Mouse (Mus musculus) right cerebral cortex, postnatal 4 days (tissue): Measurements from ENCODE around the gene Gm20388.

Experiments used
- DNase-seq: peaks from one replicate; pipeline ENCODE4 v3.0.0-alpha.2; 2022

The Gm20388 gene

DNA sequence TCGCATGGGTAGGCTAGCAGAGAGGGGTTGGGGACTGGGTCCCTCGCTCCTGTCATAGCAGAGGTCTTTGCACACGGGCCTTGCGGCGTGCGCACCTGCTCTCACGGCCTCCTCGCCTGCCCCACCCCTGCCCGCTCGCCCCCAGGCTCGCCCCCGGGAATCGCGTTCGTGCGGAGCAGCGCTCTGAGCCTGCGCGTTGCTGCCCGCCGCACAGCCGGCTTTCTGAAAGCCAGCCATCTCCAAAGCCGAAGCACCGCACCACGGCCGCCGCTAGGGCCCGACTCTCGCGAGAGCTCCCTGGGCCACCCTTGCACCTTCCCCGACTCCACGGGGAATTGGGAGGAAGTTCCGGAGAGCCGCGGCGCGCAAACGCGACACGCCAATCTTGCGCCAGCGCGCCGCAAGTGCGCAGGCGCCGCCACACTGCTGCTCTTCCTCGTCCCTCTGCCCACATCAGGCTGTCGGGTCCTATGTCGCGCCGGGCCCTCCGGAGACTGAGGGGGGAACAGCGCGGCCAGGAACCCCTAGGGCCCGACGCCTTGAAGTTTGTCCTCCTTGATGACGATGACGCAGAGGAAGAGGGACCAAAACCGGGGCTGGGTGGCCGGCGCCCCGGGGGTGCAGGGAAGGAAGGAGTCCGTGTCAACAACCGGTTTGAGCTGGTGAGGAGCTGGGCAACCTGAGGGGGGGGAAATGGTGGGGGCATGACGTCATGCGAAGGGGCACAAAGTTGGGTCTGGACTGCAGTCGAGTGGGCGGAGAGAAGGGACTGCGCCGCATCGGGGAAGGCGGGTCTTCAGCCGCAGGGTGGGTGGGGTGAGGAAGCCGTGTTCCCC lies 3463.0 kb downstream of the Gm20388 start, which contains the start of gene Tcf25:
Tcf25 (plus strand) TSS at position 351 of the 836 bp plus-strand sequence.
- peak; percentile 96 for DNase-seq

DNA sequence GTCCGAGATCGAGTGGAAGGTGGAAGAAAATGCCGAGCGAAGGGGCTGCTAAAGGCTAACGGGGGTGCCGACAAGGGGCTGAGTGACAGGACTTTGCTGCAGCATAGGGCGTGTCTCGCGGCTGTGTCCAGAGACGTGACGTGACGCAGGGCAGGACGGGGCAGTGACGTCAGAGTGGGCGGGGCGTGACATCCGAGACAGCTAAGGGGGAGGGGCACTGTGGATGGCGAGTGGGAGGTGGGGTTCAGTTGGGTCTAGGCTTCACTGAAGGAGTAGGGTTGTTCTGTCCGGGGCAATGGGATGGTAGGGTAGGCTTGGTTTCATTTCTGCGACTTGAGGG lies 3463.6 kb downstream of the Gm20388 start:
- peak; percentile 93 for DNase-seq

DNA sequence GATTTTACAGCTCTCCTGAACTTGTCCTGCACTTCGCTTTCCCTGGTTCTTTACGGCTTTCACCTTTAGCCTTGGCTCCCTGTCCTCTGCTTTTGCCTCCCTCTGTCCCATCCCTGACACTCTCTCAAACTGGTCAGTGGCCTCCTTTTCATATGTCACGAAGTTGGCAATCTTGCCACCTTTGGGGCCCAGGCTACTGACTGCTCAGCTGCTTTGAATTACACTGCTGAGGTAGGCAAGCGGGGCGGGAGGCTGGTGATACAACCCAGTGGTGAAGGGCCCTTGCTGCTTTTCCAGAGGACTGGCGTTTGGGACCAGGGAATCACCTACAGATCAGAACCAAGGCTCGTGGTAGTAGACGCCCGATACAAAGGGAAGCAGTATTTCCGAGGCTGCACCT lies 3465.1 kb downstream of the Gm20388 start:
- no peak for DNase-seq

DNA sequence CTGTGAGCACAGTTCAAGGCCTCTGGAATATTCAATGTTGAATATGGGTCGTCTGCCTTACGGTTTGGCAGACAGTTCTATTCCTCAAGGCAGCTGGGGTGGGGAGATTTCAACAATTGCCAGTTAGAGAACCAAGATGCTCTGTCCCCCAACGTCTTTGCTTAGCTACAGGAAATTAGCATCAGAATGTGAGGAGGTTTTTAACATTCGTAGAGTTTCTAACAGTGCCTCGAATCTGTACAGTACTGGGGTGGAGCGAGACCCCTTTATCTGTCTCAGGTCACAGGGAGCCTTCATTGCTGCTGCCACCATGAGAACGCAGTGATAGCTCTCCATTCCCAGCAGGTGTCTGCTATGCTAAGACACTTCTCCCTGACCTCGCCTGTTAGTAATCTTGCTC lies 3465.5 kb downstream of the Gm20388 start:
- DNase-seq: no peak

DNA sequence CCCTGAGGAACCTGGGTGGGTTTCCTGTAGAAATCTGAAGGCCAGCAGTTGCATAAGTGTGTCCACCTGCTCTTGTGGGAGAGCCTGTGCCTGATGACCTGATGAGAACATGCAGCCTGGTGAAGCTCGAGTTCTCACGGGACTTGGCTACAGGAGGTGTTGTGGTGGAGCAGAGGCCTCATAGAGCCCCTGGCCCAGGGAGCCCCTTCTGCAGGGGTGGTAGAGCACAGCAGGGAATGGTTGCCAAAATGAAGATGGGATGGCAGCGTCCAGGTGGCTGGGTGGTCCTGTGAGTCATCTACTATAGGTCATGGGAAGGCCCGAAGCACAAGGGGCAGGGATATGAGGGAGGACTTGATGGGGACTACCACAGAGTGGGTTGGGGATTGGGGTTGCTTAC lies 3471.1 kb downstream of the Gm20388 start:
- DNase-seq: no peak

DNA sequence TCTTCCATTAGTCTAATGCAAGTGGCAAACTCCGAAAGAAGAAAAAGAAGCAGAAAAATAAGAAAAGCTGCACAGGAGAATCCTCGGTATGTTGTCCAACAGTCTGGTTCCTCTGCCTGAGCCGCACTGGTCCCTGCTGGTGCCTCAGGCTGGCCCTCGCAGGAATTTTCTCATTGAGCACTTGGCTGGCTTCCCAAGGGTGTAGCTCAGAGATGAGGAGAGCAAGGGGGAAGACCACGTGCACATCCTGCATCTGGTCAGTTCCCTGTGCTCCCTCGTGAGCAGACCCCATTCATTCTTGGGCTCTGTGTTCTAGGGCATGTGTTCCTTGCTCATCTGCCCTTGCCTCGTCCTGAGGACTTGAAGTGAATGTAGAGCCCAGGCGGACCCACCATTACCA lies 3471.9 kb downstream of the Gm20388 start:
- DNase-seq: no peak

DNA sequence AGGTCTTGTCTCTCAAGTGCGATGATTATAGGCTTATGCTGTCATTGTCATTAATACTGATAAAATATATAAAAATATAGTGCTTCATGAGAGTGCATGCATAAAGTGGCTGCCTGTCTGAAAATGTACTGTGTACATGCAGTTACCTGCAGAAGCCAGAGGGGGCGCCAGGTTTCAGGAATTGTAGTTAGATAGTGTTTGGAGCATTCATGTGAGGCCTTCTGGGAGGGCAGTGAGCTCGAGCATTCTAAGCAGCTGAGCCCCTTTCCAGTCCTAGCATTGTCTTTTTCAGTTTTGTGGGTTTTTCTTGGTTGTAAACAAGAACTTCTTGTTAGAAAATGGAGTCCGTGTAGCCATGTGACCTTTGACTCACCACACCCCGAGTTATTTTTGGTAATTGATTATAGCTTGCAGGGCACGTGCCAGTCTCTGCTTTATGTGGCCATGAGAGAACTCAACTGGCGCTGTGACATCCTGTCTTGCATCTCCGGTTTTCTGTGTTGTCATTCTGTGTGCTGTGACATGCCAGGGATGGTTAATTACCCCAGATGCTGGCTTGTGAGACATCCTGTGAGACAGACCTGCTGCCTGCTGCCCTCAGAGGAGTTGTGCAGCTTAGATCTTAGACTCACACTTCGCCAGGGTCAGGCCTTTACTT lies 3474.4 kb downstream of the Gm20388 start:
- peak; percentile 67 for DNase-seq

DNA sequence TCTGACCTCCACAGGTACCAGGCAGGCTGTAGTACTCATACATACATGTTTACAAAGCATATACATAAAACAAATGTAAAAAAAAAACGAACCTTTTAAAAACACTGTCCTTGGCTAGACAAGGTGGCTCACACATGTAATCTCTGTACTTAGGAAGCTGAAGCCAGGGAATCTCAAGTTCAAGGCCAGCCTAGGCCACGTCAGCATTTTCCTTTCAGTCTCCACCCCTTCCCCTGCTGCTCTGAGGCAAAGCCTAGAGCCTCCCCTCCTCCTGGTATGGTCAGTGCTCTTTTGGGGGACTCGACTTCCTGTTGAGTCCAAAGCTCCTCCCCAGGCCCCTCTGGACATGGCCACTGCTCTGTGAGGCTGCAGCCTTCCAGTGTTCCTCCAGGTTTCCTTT lies 3476.4 kb downstream of the Gm20388 start:
- no peak for DNase-seq

DNA sequence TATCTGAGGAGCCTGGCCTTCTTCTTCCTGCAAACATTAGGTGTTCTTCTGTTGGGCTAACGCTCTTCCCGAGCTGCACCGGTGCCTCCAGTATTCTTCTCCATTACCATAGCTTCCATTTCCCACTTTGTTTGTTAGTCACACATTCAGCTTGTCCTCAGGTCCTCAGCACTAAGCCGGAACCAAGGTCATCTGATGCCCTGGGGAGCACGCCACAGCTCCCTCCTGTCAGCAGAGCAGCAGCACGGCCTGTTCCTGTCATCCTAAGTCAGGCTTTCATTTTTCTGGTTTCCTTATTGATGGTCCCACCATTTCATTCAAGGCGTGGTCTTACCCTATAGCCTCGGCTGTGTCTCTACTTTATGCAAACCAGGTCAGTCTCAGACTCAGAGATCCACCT lies 3477.2 kb downstream of the Gm20388 start:
- DNase-seq: no peak

DNA sequence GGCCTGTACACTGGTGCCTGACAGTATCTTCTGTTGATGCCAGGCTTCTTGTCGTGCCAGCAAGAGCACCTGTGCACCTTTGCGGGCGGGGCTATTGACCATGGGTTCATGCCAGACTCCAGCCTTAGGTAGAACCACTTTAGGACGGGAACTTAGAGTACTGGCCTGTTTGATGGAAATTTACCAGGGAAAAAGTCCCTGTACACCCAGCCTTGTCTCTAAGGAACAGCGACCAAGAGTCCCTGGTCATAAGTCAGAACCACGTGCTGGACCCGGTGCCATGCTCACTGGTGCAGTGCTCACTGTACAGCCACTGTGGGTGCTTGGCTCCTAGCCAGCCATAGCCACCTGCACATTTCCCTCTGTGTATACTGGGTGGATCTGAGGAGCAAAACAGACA lies 3478.4 kb downstream of the Gm20388 start:
- no peak for DNase-seq

DNA sequence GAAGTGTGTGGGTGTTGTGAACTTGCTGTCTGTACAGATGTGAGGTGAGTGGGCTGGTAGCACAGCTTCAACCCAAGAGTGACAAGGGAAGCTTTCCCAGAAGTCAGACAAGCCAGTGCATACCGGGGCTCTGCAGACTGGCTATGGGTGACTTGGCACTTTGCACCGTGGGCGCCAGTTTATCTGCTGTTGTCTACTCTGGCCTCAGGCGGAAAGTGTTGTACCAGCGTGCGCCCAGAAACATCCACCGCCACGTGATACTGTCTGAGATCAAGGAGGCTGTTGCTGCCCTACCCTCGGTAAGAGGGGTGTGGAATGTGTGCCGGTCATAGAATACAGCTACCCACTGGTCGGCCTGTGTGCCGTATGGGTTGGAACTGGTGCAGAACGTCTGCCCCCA lies 3487.7 kb downstream of the Gm20388 start:
- DNase-seq: no peak

DNA sequence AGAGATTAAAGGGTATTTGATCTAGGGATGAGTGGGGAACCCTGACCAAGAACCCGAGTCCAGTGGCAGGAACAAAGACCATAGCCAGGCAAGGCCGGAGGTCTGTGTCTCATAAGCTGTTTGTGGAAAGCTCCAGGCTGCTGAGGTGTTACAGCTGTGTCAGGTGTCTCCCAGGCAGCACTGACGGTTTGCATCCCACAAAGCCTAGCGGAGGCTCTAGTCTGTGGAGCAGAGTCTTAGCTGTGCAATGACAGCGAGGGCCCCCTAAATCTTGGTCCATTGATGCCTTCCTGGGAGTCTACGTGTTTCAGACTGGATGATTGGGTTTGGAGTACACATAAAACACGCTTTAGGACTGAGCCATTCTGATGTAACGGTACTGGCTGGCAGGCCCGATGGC lies 3491.3 kb downstream of the Gm20388 start:
- DNase-seq: no peak

DNA sequence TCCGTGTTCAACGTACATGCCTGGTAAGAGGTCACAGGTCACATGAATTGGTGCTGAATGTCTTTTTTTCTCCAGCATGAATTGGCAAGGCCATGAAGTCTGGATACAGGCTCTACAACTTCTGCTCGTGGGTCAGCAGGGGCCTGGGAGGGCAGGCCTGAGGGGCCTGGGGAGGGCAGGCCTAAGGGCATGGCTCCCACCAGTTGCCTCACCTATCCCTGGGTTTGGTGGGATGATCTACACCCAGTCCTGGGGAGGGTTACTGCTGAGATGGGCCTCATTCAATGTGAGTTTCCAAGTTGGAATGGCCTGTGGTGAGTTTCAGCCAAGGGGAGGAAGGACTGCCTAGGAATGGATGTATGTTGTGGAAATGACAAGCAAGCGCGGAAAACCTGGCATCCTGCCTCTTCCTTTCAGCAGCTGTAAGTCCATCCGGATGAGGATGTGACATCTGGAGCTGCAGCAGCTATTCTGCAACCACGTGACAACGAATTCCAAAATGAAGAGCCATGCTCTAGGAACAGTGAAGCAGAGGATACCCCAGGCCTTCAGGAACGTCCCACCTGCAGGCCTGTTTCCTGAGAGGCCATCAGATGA lies 3492.2 kb downstream of the Gm20388 start:
- DNase-seq: no peak

DNA sequence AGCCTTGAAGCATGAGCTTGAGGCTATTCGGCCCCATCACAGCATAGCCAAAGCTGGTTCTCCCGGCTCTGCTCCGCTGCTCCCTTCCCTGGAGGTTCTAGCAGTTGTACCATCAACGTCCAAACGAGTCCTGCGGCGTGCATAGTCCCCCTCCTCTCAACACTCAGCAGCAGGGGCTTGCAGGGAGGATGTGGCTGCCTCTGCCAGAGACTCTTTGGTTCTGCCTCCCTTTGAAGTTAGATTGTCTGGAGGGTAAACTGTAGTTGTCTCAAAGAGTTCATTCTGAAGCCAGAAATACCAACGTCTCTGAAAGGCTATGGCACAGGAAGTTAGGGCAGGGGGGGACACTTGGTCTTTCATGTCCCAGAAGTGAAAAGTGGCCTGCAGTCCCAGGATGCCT lies 3493.9 kb downstream of the Gm20388 start:
- no peak for DNase-seq

DNA sequence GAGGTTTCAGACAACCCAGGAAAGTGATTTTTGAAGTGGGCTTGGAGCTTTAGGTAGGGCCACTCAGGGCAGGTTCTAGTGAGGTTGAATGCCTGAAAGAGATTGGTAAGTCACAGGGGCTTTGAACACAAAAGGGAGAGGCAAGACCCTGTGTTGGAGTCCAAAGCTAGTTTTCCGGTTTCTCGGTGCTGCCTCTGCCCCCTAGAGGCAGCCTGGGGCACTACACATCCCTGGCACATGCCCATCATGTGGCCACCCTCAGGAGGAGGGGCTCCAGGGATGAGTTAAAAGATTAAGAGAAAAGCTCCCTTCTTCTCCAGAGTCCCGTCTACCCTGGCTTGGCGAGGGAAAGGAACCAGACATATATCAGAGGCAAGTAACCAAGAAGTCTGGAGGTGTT lies 3496.1 kb downstream of the Gm20388 start, which contains the start of gene Mc1r:
Mc1r (plus strand) TSS at position 322 of the 400 bp plus-strand sequence.
- peak; percentile 71 for DNase-seq

DNA sequence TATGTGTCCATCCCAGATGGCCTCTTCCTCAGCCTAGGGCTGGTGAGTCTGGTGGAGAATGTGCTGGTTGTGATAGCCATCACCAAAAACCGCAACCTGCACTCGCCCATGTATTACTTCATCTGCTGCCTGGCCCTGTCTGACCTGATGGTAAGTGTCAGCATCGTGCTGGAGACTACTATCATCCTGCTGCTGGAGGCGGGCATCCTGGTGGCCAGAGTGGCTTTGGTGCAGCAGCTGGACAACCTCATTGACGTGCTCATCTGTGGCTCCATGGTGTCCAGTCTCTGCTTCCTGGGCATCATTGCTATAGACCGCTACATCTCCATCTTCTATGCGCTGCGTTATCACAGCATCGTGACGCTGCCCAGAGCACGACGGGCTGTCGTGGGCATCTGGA lies 3497.0 kb downstream of the Gm20388 start:
- no peak for DNase-seq

DNA sequence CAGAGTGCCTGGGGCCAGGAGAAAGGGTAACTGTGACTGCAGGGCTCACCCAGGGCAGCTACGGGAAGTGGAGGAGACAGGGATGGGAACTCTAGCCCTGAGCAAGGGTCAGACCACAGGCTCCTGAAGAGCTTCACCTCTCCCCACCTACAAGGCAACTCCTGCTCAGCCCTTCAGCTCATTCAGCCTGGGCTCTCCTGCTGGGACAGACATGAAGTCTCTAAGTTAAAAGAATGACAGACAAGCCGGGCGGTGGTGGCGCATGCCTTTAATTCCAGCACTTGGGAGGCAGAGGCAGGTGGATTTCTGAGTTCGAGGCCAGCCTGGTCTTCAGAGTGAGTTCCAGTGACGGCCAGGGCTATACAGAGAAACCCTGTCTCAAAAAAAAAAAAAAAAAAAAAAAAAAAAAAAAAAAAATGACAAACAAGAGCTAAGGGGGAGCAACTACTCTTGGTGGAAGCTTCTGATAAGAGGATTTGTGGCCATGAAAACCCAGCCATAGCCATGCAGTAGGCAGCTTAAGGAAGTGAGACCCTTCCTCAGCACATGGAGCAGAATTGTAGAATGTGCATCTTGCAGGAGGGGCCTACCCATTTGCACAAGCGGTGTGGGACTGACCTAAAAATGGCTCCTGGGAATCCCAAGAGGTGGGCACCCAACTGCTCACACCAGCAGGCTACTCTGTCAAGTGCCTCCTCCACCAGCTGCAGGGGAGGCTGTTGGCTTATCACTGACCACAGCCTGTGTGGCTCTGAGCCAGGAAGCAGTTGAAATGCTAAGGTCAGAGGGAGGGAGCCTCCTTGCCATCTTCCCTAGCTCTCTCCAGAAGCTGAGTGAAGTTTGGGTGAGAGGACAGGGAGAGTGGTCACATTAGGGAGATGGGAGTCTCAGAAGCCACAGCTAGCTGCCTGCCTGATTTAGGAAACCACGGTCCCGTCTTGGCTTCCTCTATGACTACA lies 3498.2 kb downstream of the Gm20388 start:
- no peak for DNase-seq

DNA sequence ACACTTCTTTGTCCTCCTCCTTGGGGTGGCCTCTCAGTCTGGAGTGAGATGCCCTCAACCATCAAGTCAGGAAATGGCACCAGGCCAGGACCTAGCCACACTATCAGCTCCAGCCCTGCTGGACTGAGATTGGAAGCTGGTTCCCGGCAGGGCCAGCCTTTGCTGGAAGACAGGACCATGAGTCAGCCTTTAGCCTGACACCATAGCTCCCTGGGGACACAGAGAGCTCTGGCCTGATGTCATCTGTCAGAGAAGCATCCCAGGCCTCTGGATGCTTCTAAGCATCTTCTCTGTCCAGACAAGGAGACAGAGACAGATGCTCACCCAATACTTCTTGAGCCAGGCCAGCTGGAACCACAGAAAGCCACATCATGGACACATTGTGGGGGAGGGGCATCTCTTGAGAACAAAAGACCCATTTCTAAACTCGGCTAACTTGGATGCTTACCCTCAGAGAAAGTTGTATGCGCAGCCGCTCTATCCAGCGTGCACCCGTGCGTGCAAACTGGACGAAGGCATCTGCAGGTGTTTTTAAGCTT lies 3499.5 kb downstream of the Gm20388 start:
- DNase-seq: peak; percentile 65

DNA sequence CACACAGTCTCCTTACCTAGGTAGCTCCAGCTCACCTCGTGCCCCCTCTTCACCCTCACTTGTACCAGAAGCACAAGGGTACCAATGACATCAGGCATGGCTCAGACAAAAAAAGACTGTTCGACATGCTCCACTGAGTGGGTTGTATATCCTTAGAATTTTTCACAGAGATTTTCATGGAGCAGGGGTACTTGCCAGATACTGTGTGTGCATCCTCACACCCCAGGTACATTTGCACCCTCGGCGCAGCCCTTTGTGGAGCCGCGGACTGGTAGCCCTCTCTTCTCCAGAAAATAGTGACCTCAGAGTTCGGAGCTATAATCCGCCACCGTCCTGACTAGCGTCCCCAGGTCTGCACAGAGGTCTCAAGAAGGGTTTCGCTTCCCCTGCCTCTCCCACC lies 3500.1 kb downstream of the Gm20388 start:
- DNase-seq: no peak

DNA sequence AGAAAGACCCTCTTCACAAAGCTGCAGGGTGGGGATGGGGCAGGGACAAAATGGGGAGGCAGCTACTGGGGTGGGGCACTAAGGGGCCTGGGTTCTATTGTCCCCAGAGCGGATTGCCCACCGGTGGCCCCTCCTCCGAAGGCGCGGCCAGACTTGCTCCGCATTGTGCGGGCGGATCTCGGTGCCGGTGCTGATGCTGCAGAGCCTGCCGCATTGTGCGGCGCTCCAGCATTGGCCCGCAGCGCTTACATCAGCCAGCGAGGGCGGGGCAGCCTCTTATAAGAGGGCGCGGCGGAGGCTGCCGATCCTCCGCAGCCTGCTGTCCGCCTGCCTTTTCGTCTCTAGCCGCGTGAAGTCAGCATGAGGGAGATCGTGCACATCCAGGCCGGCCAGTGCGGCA lies 3500.6 kb downstream of the Gm20388 start, which contains the start of gene Tubb3:
Tubb3 (plus strand) TSS at position 179 of the 400 bp plus-strand sequence.
- peak; percentile 90 for DNase-seq

DNA sequence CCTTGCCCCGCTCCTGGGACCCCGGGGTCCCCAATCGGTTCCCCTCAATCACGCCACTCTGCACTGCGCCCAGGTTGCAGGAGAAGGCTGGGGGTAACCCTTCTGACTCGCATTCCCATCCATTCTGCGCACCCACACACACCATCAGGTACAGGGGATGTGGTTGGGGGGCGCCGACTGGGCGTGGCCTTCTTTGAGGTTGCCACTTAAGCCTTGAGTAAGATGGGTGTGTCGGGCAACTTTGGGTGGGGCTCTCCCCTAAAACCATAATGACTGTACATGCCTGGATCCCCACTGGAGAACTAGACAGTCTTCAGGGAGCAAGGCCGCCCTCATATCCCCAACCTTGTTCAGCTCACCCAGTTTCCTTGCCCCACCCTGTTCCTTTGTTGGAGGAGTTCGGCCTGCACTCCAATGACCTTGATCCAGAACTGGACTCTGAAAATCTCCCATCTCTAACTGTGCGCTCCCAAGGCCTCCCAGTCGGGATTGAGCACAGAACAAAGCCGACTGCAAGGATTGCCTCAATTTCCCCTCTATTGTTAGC lies 3501.2 kb downstream of the Gm20388 start:
- peak; percentile 66 for DNase-seq

DNA sequence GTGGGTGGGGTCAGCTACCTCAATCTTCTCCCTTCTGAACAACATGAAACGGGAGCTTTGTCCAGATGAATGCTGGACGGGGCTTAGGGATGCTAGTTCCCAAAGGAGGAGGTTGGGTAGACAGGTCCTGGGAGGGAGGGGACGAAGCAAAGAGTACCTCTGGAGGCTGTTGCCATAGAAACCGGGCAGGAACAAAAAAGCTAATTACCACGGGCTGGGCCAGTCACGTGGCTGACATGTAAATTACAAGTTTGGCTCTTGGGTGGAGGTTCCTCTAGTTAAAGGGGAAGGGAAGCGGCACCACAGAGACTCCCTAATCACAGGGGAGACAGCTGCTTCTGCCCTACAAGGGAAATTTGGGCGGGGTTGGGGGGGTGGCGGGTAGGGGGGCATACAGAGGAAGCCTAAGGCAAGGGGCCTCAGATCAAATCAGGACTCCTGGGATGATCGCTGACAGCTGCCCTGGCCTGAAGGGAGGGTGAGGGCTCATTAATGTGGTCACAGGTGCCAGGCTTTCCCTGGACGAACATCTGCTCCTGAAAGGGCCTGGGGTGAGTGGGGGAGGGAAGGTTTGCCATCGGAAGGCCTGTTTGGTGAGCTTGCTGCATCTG lies 3502.0 kb downstream of the Gm20388 start:
- DNase-seq: peak; percentile 61
